Mouse (Mus musculus): ENCODE results near the gene Arl14ep.
A peak's percentile ranks its signal among the peaks of the same experiment; 100 is the strongest.
"Not testable (repeated sequence)": the region's sequence is repeated elsewhere in the genome, so short reads cannot be mapped to it uniquely, and the experiment has no call there.

The Arl14ep gene

GRCm38 (mm10) chr2:106973959-106974639, at the start of gene Arl14ep:
TSS of gene Arl14ep (minus strand) at chr2:106974424.
- peak; percentile 82 for DNase-seq

GRCm38 (mm10) chr2:107022713-107023112, 48.5 kb upstream of the Arl14ep start:
- DNase-seq: no peak

GRCm38 (mm10) chr2:107019331-107019730, 45.1 kb upstream of the Arl14ep start:
- DNase-seq: no peak

- no peak for DNase-seq
Measured at GRCm38 (mm10) chr2:107013161-107013560, 38.9 kb upstream of the Arl14ep start.

- DNase-seq: no peak
Measured at GRCm38 (mm10) chr2:107012318-107012717, 38.1 kb upstream of the Arl14ep start.

GRCm38 (mm10) chr2:107010160-107010559, 35.9 kb upstream of the Arl14ep start:
- DNase-seq: no peak

GRCm38 (mm10) chr2:107006378-107006777, 32.2 kb upstream of the Arl14ep start:
- DNase-seq: no peak

GRCm38 (mm10) chr2:107005876-107006275, 31.7 kb upstream of the Arl14ep start:
- DNase-seq: not testable (repeated sequence)

GRCm38 (mm10) chr2:106991261-106991660, 17.0 kb upstream of the Arl14ep start:
- no peak for DNase-seq

- no peak for DNase-seq
Measured at GRCm38 (mm10) chr2:106984945-106985344, 10.7 kb upstream of the Arl14ep start.

- no peak for DNase-seq
Measured at GRCm38 (mm10) chr2:106982503-106982902, 8.3 kb upstream of the Arl14ep start.

GRCm38 (mm10) chr2:106976472-106976871, 2.2 kb upstream of the Arl14ep start:
- no peak for DNase-seq

GRCm38 (mm10) chr2:106973332-106973958, 779 bp downstream of the Arl14ep start:
- DNase-seq: no peak

- DNase-seq: no peak
Measured at GRCm38 (mm10) chr2:106972851-106973250, 1.4 kb downstream of the Arl14ep start.

- DNase-seq: no peak
Measured at GRCm38 (mm10) chr2:106970971-106971370, 3.3 kb downstream of the Arl14ep start.

- DNase-seq: no peak
Measured at GRCm38 (mm10) chr2:106968320-106968719, 5.9 kb downstream of the Arl14ep start.

- no peak for DNase-seq
Measured at GRCm38 (mm10) chr2:106963560-106963959, 10.7 kb downstream of the Arl14ep start.

- no peak for DNase-seq
Measured at GRCm38 (mm10) chr2:106961650-106962049, 12.6 kb downstream of the Arl14ep start.

- no peak for DNase-seq
Measured at GRCm38 (mm10) chr2:106961066-106961465, 13.2 kb downstream of the Arl14ep start.

- DNase-seq: peak; percentile 20
Measured at GRCm38 (mm10) chr2:106960237-106960636, 14.0 kb downstream of the Arl14ep start.

- DNase-seq: no peak
Measured at GRCm38 (mm10) chr2:106959380-106959779, 14.8 kb downstream of the Arl14ep start.

GRCm38 (mm10) chr2:106958916-106959315, 15.3 kb downstream of the Arl14ep start:
- DNase-seq: no peak

- no peak for DNase-seq
Measured at GRCm38 (mm10) chr2:106956146-106956545, 18.1 kb downstream of the Arl14ep start.

GRCm38 (mm10) chr2:106955621-106956020, 18.6 kb downstream of the Arl14ep start:
- peak; percentile 20 for DNase-seq

- DNase-seq: no peak
Measured at GRCm38 (mm10) chr2:106954975-106955374, 19.2 kb downstream of the Arl14ep start.
